Comparison of ENCODE assay signal across 20 mouse cellular contexts in genomic region chr17:79343334-79343946, GRCm38 (mm10). TPM values are rescaled to one million over a fixed set of nuclear protein-coding genes. Genes with fewer than 3 reads are reported as not detected.
DNase-seq lines count a peak whose midpoint lies in the region; ATAC-seq lines count a peak whose summit lies in the region.
"Had no signal": no experiment of that assay in that cellular context is flagged by ENCODE, and none has a peak within 500 bp of the region (broad histone marks: within the 10 kb centered on the region; RNA-seq: fewer than 3 reads in every experiment).

No protein-coding gene starts in this region.

- no peaks in the 10 kb centered on the region for H3K27me3 ChIP-seq in heart, embryonic 13.5 days (replicated peaks)
- no peaks in the 10 kb centered on the region for H3K27me3 ChIP-seq in limb, embryonic 12.5 days
- H3K27me3 ChIP-seq: embryonic facial prominence, embryonic 12.5 days; forebrain, embryonic 15.5 days; hindbrain, embryonic 15.5 days; lung, embryonic 15.5 days; megakaryocyte, embryonic 14.5 days; neural tube, embryonic 13.5 days; stomach, embryonic 15.5 days had no signal

- peak overlapping the region; percentile 24; the same call in 1 of the 2 replicates for H3K4me2 ChIP-seq in heart, embryonic 13.5 days
- H3K4me2 ChIP-seq in limb, embryonic 12.5 days, result peak overlapping the region; percentile 17
- H3K4me2 ChIP-seq: embryonic facial prominence, embryonic 12.5 days; forebrain, embryonic 15.5 days; hindbrain, embryonic 15.5 days; lung, embryonic 15.5 days; neural tube, embryonic 13.5 days; stomach, embryonic 15.5 days had no signal

- DNase-seq in heart, postnatal 4 days, result no peak
- peak; percentile 32 for DNase-seq in c-Kit-positive CD71-positive TER-119-positive erythroid progenitor cells, embryonic 14.5 days (ENCODE audit: low spot score)
- no peak for DNase-seq in urinary bladder, postnatal 10 days (ENCODE audit: low spot score)
- no peak for DNase-seq in cerebellum, postnatal 14 days
- DNase-seq: adrenal gland, adult 8-10 months; cerebellum, postnatal 25 days; gastrocnemius, postnatal 14 days; kidney, adult 11 months; kidney, postnatal 4 days; thymus, postnatal 25 days had no signal

- WGBS in heart, embryonic 13.5 days, result 49% methylated on average over 5 of the region's 5 CpGs
- 44% methylated on average over 5 of the region's 5 CpGs for WGBS in limb, embryonic 12.5 days

- peak overlapping the region; percentile 65; the same call in 1 of the 2 replicates for H3K9ac ChIP-seq in heart, embryonic 13.5 days
- H3K9ac ChIP-seq in limb, embryonic 12.5 days (replicated peaks), result peak overlapping the region; percentile 8; the same call in 1 of the 2 replicates
- H3K9ac ChIP-seq: embryonic facial prominence, embryonic 12.5 days; forebrain, embryonic 15.5 days; hindbrain, embryonic 15.5 days; lung, embryonic 15.5 days; neural tube, embryonic 13.5 days; stomach, embryonic 15.5 days had no signal

- H3K9me3 ChIP-seq in heart, embryonic 13.5 days, result no peaks in the 10 kb centered on the region
- no peaks in the 10 kb centered on the region for H3K9me3 ChIP-seq in limb, embryonic 12.5 days
- H3K9me3 ChIP-seq: embryonic facial prominence, embryonic 12.5 days; forebrain, embryonic 15.5 days; hindbrain, embryonic 15.5 days; lung, embryonic 15.5 days; megakaryocyte, embryonic 14.5 days; neural tube, embryonic 13.5 days; stomach, embryonic 15.5 days had no signal

- peaks cover 32% of the 10 kb centered on the region for H3K36me3 ChIP-seq in heart, embryonic 13.5 days
- peaks cover 36% of the 10 kb centered on the region for H3K36me3 ChIP-seq in limb, embryonic 12.5 days
- H3K36me3 ChIP-seq: forebrain, embryonic 15.5 days; stomach, embryonic 15.5 days had no signal

- peaks cover 80% of the 10 kb centered on the region for H3K4me1 ChIP-seq in heart, embryonic 13.5 days
- peaks cover 67% of the 10 kb centered on the region for H3K4me1 ChIP-seq in limb, embryonic 12.5 days (replicated peaks)

- no peak overlapping the region for H3K27ac ChIP-seq in heart, embryonic 13.5 days (replicated peaks)
- peak overlapping the region; percentile 81 for H3K27ac ChIP-seq in limb, embryonic 12.5 days
- H3K27ac ChIP-seq: embryonic facial prominence, embryonic 12.5 days; forebrain, embryonic 15.5 days; hindbrain, embryonic 15.5 days; lung, embryonic 15.5 days; neural tube, embryonic 13.5 days had no signal

- no peak for ATAC-seq in heart, embryonic 13.5 days (ENCODE audit: extremely low read depth, insufficient number of reproducible peaks, low FRiP score, low TSS enrichment)
- ATAC-seq in limb, embryonic 12.5 days (ENCODE audit: insufficient number of reproducible peaks, insufficient read depth, low FRiP score, low TSS enrichment, low read depth), result peak; percentile 53; the same call in 1 of the 2 replicates
- ATAC-seq in megakaryocyte progenitor cell, adult 5-6 weeks (replicated peaks; ENCODE audit: poor library complexity), result peak; percentile 25; the same call in 1 of the 2 replicates
- ATAC-seq: forebrain, embryonic 15.5 days had no signal

- no peak overlapping the region for H3K4me3 ChIP-seq in heart, embryonic 13.5 days
- H3K4me3 ChIP-seq in limb, embryonic 12.5 days (replicated peaks), result no peak overlapping the region
- H3K4me3 ChIP-seq: embryonic facial prominence, embryonic 12.5 days; forebrain, embryonic 15.5 days; hindbrain, embryonic 15.5 days; lung, embryonic 15.5 days; megakaryocyte, embryonic 14.5 days; neural tube, embryonic 13.5 days; stomach, embryonic 15.5 days had no signal

RNA-seq across cellular contexts. Expression of gene Cdc42ep3, which starts 11.5 kb away (rescaled TPM):
- polyA plus RNA-seq in heart, embryonic 13.5 days (2015; fragmentation: Nextera tagmentation; extraction: Ambion mirVana), result 44.7 and 52.5 TPM in 2 replicates
- 10 to 100 TPM; 46.1 to 47.5 TPM for total RNA-seq in heart, postnatal 4 days (2021)
- 84.9 and 85.0 TPM in 2 replicates for polyA plus RNA-seq in limb, embryonic 12.5 days (2016; fragmentation: Nextera tagmentation; extraction: Ambion mirVana)
- total RNA-seq in megakaryocyte progenitor cell, adult 5-6 weeks (2015), result 34.8 and 37.1 TPM in 2 replicates
- total RNA-seq in megakaryocyte progenitor cell, adult 5-6 weeks (2017), result 64.5 and 82.4 TPM in 2 replicates
